Mouse (Mus musculus): ENCODE results near the gene Gm17387. TPM values are rescaled to one million over a fixed set of nuclear protein-coding genes. Genes with fewer than 3 reads are reported as not detected.
A peak's percentile ranks its signal among the peaks of the same experiment; 100 is the strongest.

Gene Gm17387
- polyA plus RNA-seq, 1 experiment from 2014 or later = not detected

GRCm38 (mm10) chr7:141062525-141062924, 33.6 kb downstream of the Gm17387 start:
- H3K36me3 ChIP-seq (ENCODE audit: control insufficient read depth, insufficient read depth, low read length) = peaks cover 14% of the 10 kb centered on the region; the same call in 1 of the 2 replicates

GRCm38 (mm10) chr7:141063353-141063752, 34.4 kb downstream of the Gm17387 start:
- peaks cover 14% of the 10 kb centered on the region; the same call in 1 of the 2 replicates for H3K36me3 ChIP-seq (ENCODE audit: control insufficient read depth, insufficient read depth, low read length)
- H3K27ac ChIP-seq (ENCODE audit: low read depth, low read length) = no peak overlapping the region
- ATAC-seq (ENCODE audit: low FRiP score) = no peak
- H3K4me2 ChIP-seq = no peak overlapping the region
- no peak for DNase-seq (ENCODE audit: low spot score, missing footprints)
- H3K9ac ChIP-seq (ENCODE audit: low read length) = no peak overlapping the region
- H3K9me3 ChIP-seq (ENCODE audit: control insufficient read depth, low read length) = no peaks in the 10 kb centered on the region
- no peak overlapping the region for H3K4me3 ChIP-seq (ENCODE audit: low read depth, low read length)
- H3K4me1 ChIP-seq (ENCODE audit: control insufficient read depth, insufficient read depth, low read length) = peaks cover 11% of the 10 kb centered on the region
- H3K27me3 ChIP-seq (ENCODE audit: control insufficient read depth, insufficient read depth, low read length) = no peaks in the 10 kb centered on the region
- 89% methylated on average over 3 of the region's 3 CpGs for WGBS

More at GRCm38 (mm10) chr7:141062525-141062924, 33.6 kb downstream of the Gm17387 start:
- ATAC-seq (ENCODE audit: low FRiP score) (no peak), DNase-seq (ENCODE audit: low spot score, missing footprints) (no peak)
- no peak overlapping the region for H3K27ac ChIP-seq (ENCODE audit: low read depth, low read length)
- H3K4me2 ChIP-seq = no peak overlapping the region; the same call in 1 of the 2 replicates
- no peak overlapping the region for H3K4me3 ChIP-seq (ENCODE audit: low read depth, low read length)
- WGBS = 87% methylated on average over 7 of the region's 7 CpGs
- H3K9ac ChIP-seq (ENCODE audit: low read length) = no peak overlapping the region
- no peaks in the 10 kb centered on the region for H3K9me3 ChIP-seq (ENCODE audit: control insufficient read depth, low read length)
- H3K4me1 ChIP-seq (ENCODE audit: control insufficient read depth, insufficient read depth, low read length) = peaks cover 11% of the 10 kb centered on the region
- no peaks in the 10 kb centered on the region for H3K27me3 ChIP-seq (ENCODE audit: control insufficient read depth, insufficient read depth, low read length)

- Histone ChIP-seq H3K27ac (ENCODE audit: low read depth, low read length) (no peak overlapping the region), H3K9ac (ENCODE audit: low read length) (no peak overlapping the region), H3K4me3 (ENCODE audit: low read depth, low read length) (no peak overlapping the region), H3K4me1 (ENCODE audit: control insufficient read depth, insufficient read depth, low read length) (peaks cover 11% of the 10 kb centered on the region), H3K27me3 (ENCODE audit: control insufficient read depth, insufficient read depth, low read length) (no peaks in the 10 kb centered on the region), H3K9me3 (ENCODE audit: control insufficient read depth, low read length) (no peaks in the 10 kb centered on the region), H3K4me2 (no peak overlapping the region), H3K36me3 (ENCODE audit: control insufficient read depth, insufficient read depth, low read length) (peaks cover 14% of the 10 kb centered on the region; the same call in 1 of the 2 replicates)
- ATAC-seq (ENCODE audit: low FRiP score) (no peak), DNase-seq (ENCODE audit: low spot score, missing footprints) (no peak)
- WGBS = 85% methylated on average over 7 of the region's 7 CpGs
Observed at GRCm38 (mm10) chr7:141064175-141064574, 35.2 kb downstream of the Gm17387 start.

- Histone ChIP-seq H3K27me3 (ENCODE audit: control insufficient read depth, insufficient read depth, low read length) (no peaks in the 10 kb centered on the region), H3K36me3 (ENCODE audit: control insufficient read depth, insufficient read depth, low read length) (peaks cover 14% of the 10 kb centered on the region; the same call in 1 of the 2 replicates), H3K27ac (ENCODE audit: low read depth, low read length) (no peak overlapping the region), H3K9ac (ENCODE audit: low read length) (no peak overlapping the region), H3K4me2 (no peak overlapping the region), H3K4me1 (ENCODE audit: control insufficient read depth, insufficient read depth, low read length) (peaks cover 11% of the 10 kb centered on the region), H3K9me3 (ENCODE audit: control insufficient read depth, low read length) (no peaks in the 10 kb centered on the region), H3K4me3 (ENCODE audit: low read depth, low read length) (no peak overlapping the region)
- ATAC-seq (ENCODE audit: low FRiP score) (no peak), DNase-seq (ENCODE audit: low spot score, missing footprints) (no peak)
- 91% methylated on average over 7 of the region's 7 CpGs for WGBS
Observed at GRCm38 (mm10) chr7:141064576-141064975, 35.6 kb downstream of the Gm17387 start.

GRCm38 (mm10) chr7:141068351-141068750, 39.4 kb downstream of the Gm17387 start:
- Histone ChIP-seq H3K36me3 (ENCODE audit: control insufficient read depth, insufficient read depth, low read length) (peaks cover 14% of the 10 kb centered on the region; the same call in 1 of the 2 replicates), H3K4me2 (no peak overlapping the region), H3K4me1 (ENCODE audit: control insufficient read depth, insufficient read depth, low read length) (peaks cover 7% of the 10 kb centered on the region), H3K27ac (ENCODE audit: low read depth, low read length) (no peak overlapping the region), H3K27me3 (ENCODE audit: control insufficient read depth, insufficient read depth, low read length) (peaks cover 17% of the 10 kb centered on the region), H3K9ac (ENCODE audit: low read length) (no peak overlapping the region), H3K9me3 (ENCODE audit: control insufficient read depth, low read length) (no peaks in the 10 kb centered on the region), H3K4me3 (ENCODE audit: low read depth, low read length) (no peak overlapping the region)
- DNase-seq (ENCODE audit: low spot score, missing footprints) (no peak), ATAC-seq (ENCODE audit: low FRiP score) (no peak)
- 67% methylated on average over 19 of the region's 19 CpGs for WGBS

- Histone ChIP-seq H3K36me3 (ENCODE audit: control insufficient read depth, insufficient read depth, low read length) (0 out of 2 replicates have a peak, but pooled peaks cover 3% of the 10 kb centered on the region), H3K4me3 (ENCODE audit: low read depth, low read length) (peak overlapping the region; percentile 28), H3K4me1 (ENCODE audit: control insufficient read depth, insufficient read depth, low read length) (peaks cover 7% of the 10 kb centered on the region), H3K9me3 (ENCODE audit: control insufficient read depth, low read length) (no peaks in the 10 kb centered on the region), H3K27ac (ENCODE audit: low read depth, low read length) (no peak overlapping the region), H3K4me2 (peak overlapping the region; percentile 53), H3K27me3 (ENCODE audit: control insufficient read depth, insufficient read depth, low read length) (peaks cover 17% of the 10 kb centered on the region), H3K9ac (ENCODE audit: low read length) (peak overlapping the region; percentile 54)
- ATAC-seq (ENCODE audit: low FRiP score) (peak; percentile 52), DNase-seq (ENCODE audit: low spot score, missing footprints) (peak; percentile 97)
- 1% methylated on average over 51 of the region's 51 CpGs for WGBS
Observed at GRCm38 (mm10) chr7:141070058-141070862, 41.3 kb downstream of the Gm17387 start.

- Histone ChIP-seq H3K9me3 (ENCODE audit: control insufficient read depth, low read length) (no peaks in the 10 kb centered on the region), H3K27ac (ENCODE audit: low read depth, low read length) (no peak overlapping the region), H3K36me3 (ENCODE audit: control insufficient read depth, insufficient read depth, low read length) (no peaks in the 10 kb centered on the region), H3K4me1 (ENCODE audit: control insufficient read depth, insufficient read depth, low read length) (peaks cover 7% of the 10 kb centered on the region), H3K4me3 (ENCODE audit: low read depth, low read length) (no peak overlapping the region), H3K4me2 (no peak overlapping the region), H3K27me3 (ENCODE audit: control insufficient read depth, insufficient read depth, low read length) (peaks cover 17% of the 10 kb centered on the region), H3K9ac (ENCODE audit: low read length) (no peak overlapping the region)
- WGBS = 35% methylated on average over 23 of the region's 23 CpGs
- ATAC-seq (ENCODE audit: low FRiP score) (no peak), DNase-seq (ENCODE audit: low spot score, missing footprints) (no peak)
Observed at GRCm38 (mm10) chr7:141072017-141072745, 43.2 kb downstream of the Gm17387 start.

GRCm38 (mm10) chr7:141073782-141074181, 44.9 kb downstream of the Gm17387 start:
- H3K27me3 ChIP-seq (ENCODE audit: control insufficient read depth, insufficient read depth, low read length) = peaks cover 17% of the 10 kb centered on the region
- no peaks in the 10 kb centered on the region for H3K9me3 ChIP-seq (ENCODE audit: control insufficient read depth, low read length)
- H3K4me1 ChIP-seq (ENCODE audit: control insufficient read depth, insufficient read depth, low read length) = peaks cover 7% of the 10 kb centered on the region
- no peak for ATAC-seq (ENCODE audit: low FRiP score)
- no peak overlapping the region for H3K9ac ChIP-seq (ENCODE audit: low read length)
- no peaks in the 10 kb centered on the region for H3K36me3 ChIP-seq (ENCODE audit: control insufficient read depth, insufficient read depth, low read length)
- H3K27ac ChIP-seq (ENCODE audit: low read depth, low read length) = no peak overlapping the region
- WGBS = 83% methylated on average over 4 of the region's 4 CpGs
- H3K4me2 ChIP-seq = no peak overlapping the region
- DNase-seq (ENCODE audit: low spot score, missing footprints) = no peak
- H3K4me3 ChIP-seq (ENCODE audit: low read depth, low read length) = no peak overlapping the region

GRCm38 (mm10) chr7:141077841-141078240, 48.9 kb downstream of the Gm17387 start, which contains the start of gene Pkp3:
Pkp3 (plus strand) TSS chr7:141078218.
- no peaks in the 10 kb centered on the region for H3K9me3 ChIP-seq (ENCODE audit: control insufficient read depth, low read length)
- no peak within 1 kb of the TSS for H3K4me3 ChIP-seq (ENCODE audit: low read depth, low read length)
- DNase-seq (ENCODE audit: low spot score, missing footprints) = no peak
- no peak within 1 kb of the TSS for H3K4me2 ChIP-seq
- H3K27ac ChIP-seq (ENCODE audit: low read depth, low read length) = no peak within 1 kb of the TSS
- H3K27me3 ChIP-seq (ENCODE audit: control insufficient read depth, insufficient read depth, low read length) = no peaks in the 10 kb centered on the region; the same call in 1 of the 2 replicates
- no peak within 1 kb of the TSS for H3K9ac ChIP-seq (ENCODE audit: low read length)
- no peaks in the 10 kb centered on the region for H3K4me1 ChIP-seq (ENCODE audit: control insufficient read depth, insufficient read depth, low read length)
- no peak for ATAC-seq (ENCODE audit: low FRiP score)
- H3K36me3 ChIP-seq (ENCODE audit: control insufficient read depth, insufficient read depth, low read length) = no peaks in the 10 kb centered on the region
- WGBS = 91% methylated on average over 15 of the region's 15 CpGs
